ENCODE assay signal across 8 mouse cellular contexts in the genomic region with DNA sequence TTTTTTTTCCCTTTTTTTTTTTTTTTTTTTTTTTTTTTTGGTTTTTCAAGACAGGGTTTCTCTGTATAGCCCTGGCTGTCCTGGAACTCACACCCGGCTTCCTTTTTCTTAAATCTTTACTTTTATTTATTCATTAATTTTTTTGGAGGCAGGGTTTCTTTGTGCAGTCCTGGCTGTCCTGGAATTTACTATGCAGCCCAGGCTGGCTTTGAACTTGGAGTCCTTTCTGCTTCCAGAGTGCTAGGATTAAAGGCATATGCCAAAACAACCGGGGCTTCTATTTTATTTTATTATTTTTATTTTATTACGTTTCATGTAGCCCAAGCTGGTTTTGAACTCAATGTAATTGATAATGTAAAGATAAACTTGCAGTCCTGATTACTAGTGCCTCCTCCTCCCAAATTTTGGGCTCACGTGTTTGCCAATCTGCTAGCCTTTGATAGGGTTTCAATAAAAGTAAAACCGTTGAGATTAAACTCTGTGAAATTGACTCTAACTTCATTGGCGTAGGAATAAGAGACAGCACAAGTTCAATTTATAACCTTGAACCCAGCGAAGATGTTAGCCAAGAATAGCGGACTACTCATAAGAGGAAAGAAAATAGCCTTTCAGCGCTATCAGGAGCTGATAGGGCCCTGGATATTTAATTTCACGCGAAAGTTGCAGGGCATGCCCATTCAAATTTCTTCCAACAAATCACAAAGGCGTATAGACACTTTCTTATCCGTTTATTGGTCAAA. TPM values are rescaled to one million over a fixed set of nuclear protein-coding genes. Genes with fewer than 3 reads are reported as not detected.
DNase-seq lines count a peak whose midpoint lies in the region; ATAC-seq and TF ChIP-seq lines count a peak whose summit lies in the region.

No protein-coding gene starts in this region.

- H3K27ac ChIP-seq in heart, adult 2 months, result peak overlapping the region; percentile 58
- H3K27ac ChIP-seq in ES-Bruce4 (ENCODE audit: insufficient read depth, low read length), result no peak overlapping the region
- peak overlapping the region; percentile 58 for H3K27ac ChIP-seq in heart, postnatal 0 days (ENCODE audit: low read depth)
- H3K27ac ChIP-seq in liver, postnatal 0 days (ENCODE audit: low read depth), result peak overlapping the region; percentile 64

- H3K79me2 ChIP-seq in heart, adult 2 months (replicated peaks; ENCODE audit: control insufficient read depth, insufficient read depth, low read length), result peaks cover 8% of the 10 kb centered on the region

- no peak for DNase-seq in heart, adult 2 months
- DNase-seq in heart, postnatal 4 days, result no peak
- no peak for DNase-seq in heart, postnatal 0 days (ENCODE audit: low spot score)
- no peak for DNase-seq in liver, postnatal 0 days
- DNase-seq in retina, embryonic 14.5 days (ENCODE audit: low spot score), result no peak
- no peak for DNase-seq in cerebellum, adult 9-10 months
- DNase-seq in urinary bladder, postnatal 10 days (ENCODE audit: low spot score), result no peak

- no peak for ATAC-seq in heart, postnatal 0 days (ENCODE audit: insufficient read depth, low read depth)
- no peak for ATAC-seq in liver, postnatal 0 days

- intact Hi-C loops in heart, adult 2 months (cut with DNase I), result loop anchor here (5.0 kb wide), 2 partner anchors 42 to 53 kb away; partner anchors contain the start of genes Zmym1 and Zmym4

- TF ChIP-seq CTCF in heart, adult 2 months (IDR thresholded peaks at IDR 0.05), result no peak
- TF ChIP-seq CTCF in ES-Bruce4 (IDR thresholded peaks at IDR 0.05; ENCODE audit: low read depth, low read length), result no peak
- TF ChIP-seq CTCF in heart, postnatal 0 days (IDR thresholded peaks at IDR 0.05; ENCODE audit: low read depth), result no peak
- TF ChIP-seq CTCF in liver, postnatal 0 days (IDR thresholded peaks at IDR 0.05; ENCODE audit: low read depth), result no peak

- H3K9me3 ChIP-seq in ES-Bruce4 (replicated peaks; ENCODE audit: control insufficient read depth, insufficient read depth, low read length, poor library complexity, severe bottlenecking), result no peaks in the 10 kb centered on the region
- no peaks in the 10 kb centered on the region for H3K9me3 ChIP-seq in heart, postnatal 0 days (replicated peaks; ENCODE audit: control insufficient read depth, low read length)
- no peaks in the 10 kb centered on the region for H3K9me3 ChIP-seq in liver, postnatal 0 days (ENCODE audit: low read length)

- no peaks in the 10 kb centered on the region for H3K27me3 ChIP-seq in heart, adult 2 months (ENCODE audit: control insufficient read depth, insufficient read depth, low read length)
- no peaks in the 10 kb centered on the region for H3K27me3 ChIP-seq in ES-Bruce4 (ENCODE audit: control insufficient read depth, insufficient read depth, low read length, poor library complexity, severe bottlenecking)
- H3K27me3 ChIP-seq in heart, postnatal 0 days (ENCODE audit: control insufficient read depth, insufficient read depth, low read length), result no peaks in the 10 kb centered on the region
- H3K27me3 ChIP-seq in liver, postnatal 0 days (ENCODE audit: insufficient read depth, low read length), result no peaks in the 10 kb centered on the region

- WGBS in heart, adult 2 months, result 10% methylated on average over 13 of the region's 13 CpGs
- 12% methylated on average over 13 of the region's 13 CpGs for WGBS in heart, postnatal 0 days
- 10% methylated on average over 13 of the region's 13 CpGs for WGBS in liver, postnatal 0 days (ENCODE audit: insufficient replicate concordance)

- no peak for TF ChIP-seq POLR2A in heart, adult 2 months (IDR thresholded peaks at IDR 0.05; ENCODE audit: insufficient read depth, low read depth, low read length)
- no peak for TF ChIP-seq POLR2A in ES-Bruce4 (IDR thresholded peaks at IDR 0.05; ENCODE audit: insufficient read depth, low read length)

- peaks cover 27% of the 10 kb centered on the region for H3K36me3 ChIP-seq in heart, adult 2 months (ENCODE audit: control insufficient read depth, insufficient read depth, low read length)
- H3K36me3 ChIP-seq in ES-Bruce4 (ENCODE audit: control insufficient read depth, insufficient read depth, low read length, poor library complexity, severe bottlenecking), result peaks cover 34% of the 10 kb centered on the region
- H3K36me3 ChIP-seq in heart, postnatal 0 days (replicated peaks; ENCODE audit: control insufficient read depth, insufficient read depth, low read length), result peaks cover 19% of the 10 kb centered on the region
- peaks cover 27% of the 10 kb centered on the region for H3K36me3 ChIP-seq in liver, postnatal 0 days (replicated peaks; ENCODE audit: insufficient read depth, low read length)

- no peak overlapping the region for H3K9ac ChIP-seq in heart, adult 2 months (ENCODE audit: low read depth, low read length)
- peak overlapping the region; percentile 88 for H3K9ac ChIP-seq in ES-Bruce4 (ENCODE audit: low read depth, poor library complexity, severe bottlenecking)
- no peak overlapping the region for H3K9ac ChIP-seq in heart, postnatal 0 days (replicated peaks; ENCODE audit: low read depth, low read length)
- peak overlapping the region; percentile 49; the same call in 1 of the 2 replicates for H3K9ac ChIP-seq in liver, postnatal 0 days (replicated peaks)

- TF ChIP-seq EP300 in heart, adult 2 months (IDR thresholded peaks at IDR 0.05; ENCODE audit: insufficient read depth, low read depth, low read length), result no peak
- no peak for TF ChIP-seq EP300 in ES-Bruce4 (IDR thresholded peaks at IDR 0.05; ENCODE audit: insufficient read depth, low read depth, low read length)
- 0 out of 2 replicates have a peak, but pooled peaks have one; percentile 7 for TF ChIP-seq EP300 in heart, postnatal 0 days (IDR thresholded peaks at IDR 0.05; ENCODE audit: low read depth)
- TF ChIP-seq EP300 in liver, postnatal 0 days (IDR thresholded peaks at IDR 0.05; ENCODE audit: low read depth), result no peak

- H3K4me1 ChIP-seq in heart, adult 2 months (ENCODE audit: control insufficient read depth, insufficient read depth, low read length), result peaks cover 6% of the 10 kb centered on the region
- H3K4me1 ChIP-seq in ES-Bruce4 (ENCODE audit: control insufficient read depth, insufficient read depth, low read length), result no peaks in the 10 kb centered on the region
- H3K4me1 ChIP-seq in heart, postnatal 0 days (ENCODE audit: control insufficient read depth, insufficient read depth), result peaks cover 18% of the 10 kb centered on the region
- peaks cover 13% of the 10 kb centered on the region for H3K4me1 ChIP-seq in liver, postnatal 0 days (ENCODE audit: insufficient read depth)

- H3K4me3 ChIP-seq in heart, adult 2 months, result peak overlapping the region; percentile 46
- peak overlapping the region; percentile 38; the same call in 1 of the 2 replicates for H3K4me3 ChIP-seq in ES-Bruce4 (ENCODE audit: low read depth, low read length)
- peak overlapping the region; percentile 99 for H3K4me3 ChIP-seq in heart, postnatal 0 days (ENCODE audit: low read depth, low read length)
- peak overlapping the region; percentile 97 for H3K4me3 ChIP-seq in liver, postnatal 0 days (ENCODE audit: low read depth, low read length)

- peak overlapping the region; percentile 58 for H3K4me2 ChIP-seq in heart, postnatal 0 days (ENCODE audit: low read depth, low read length)
- peak overlapping the region; percentile 78 for H3K4me2 ChIP-seq in liver, postnatal 0 days (ENCODE audit: low read depth, low read length)

RNA-seq across cellular contexts. Expression of gene Sfpq, which starts 0.5 kb away (rescaled TPM):
- total RNA-seq in heart, adult 2 months (2021), result 10 to 100 TPM; 72.2 to 75.5 TPM
- polyA plus RNA-seq in heart, adult 2 months (2012; rRNA removed), result 16.7 and 32.7 TPM in 2 replicates
- total RNA-seq in heart, postnatal 4 days (2021), result 100 to 1,000 TPM; 182 to 205 TPM
- polyA plus RNA-seq in ES-Bruce4 (2011; ENCODE audit: insufficient read depth, insufficient read length, low read depth, missing spikeins), result 827 and 868 TPM in 2 replicates
- total RNA-seq in heart, postnatal 0 days (2014; rRNA removed; ENCODE audit: low replicate concordance), result 106 and 126 TPM in 2 replicates
- polyA plus RNA-seq in heart, postnatal 0 days (2015; fragmentation: Nextera tagmentation; extraction: Ambion mirVana), result 37.1 and 39.8 TPM in 2 replicates
- 26.2 and 32.2 TPM in 2 replicates for polyA plus RNA-seq in liver, postnatal 0 days (2015; fragmentation: Nextera tagmentation; extraction: Ambion mirVana)

RNA-seq across cellular contexts. Expression of gene Zmym1, which starts 40.4 kb away (rescaled TPM):
- 1 to 10 TPM; 4.1 to 5.6 TPM for total RNA-seq in heart, adult 2 months (2021)
- 2.4 and 2.7 TPM in 2 replicates for polyA plus RNA-seq in heart, adult 2 months (2012; rRNA removed)
- total RNA-seq in heart, postnatal 4 days (2021), result 1 to 10 TPM; 5.8 to 5.9 TPM
- polyA plus RNA-seq in ES-Bruce4 (2011; ENCODE audit: insufficient read depth, insufficient read length, low read depth, missing spikeins), result 46.0 and 57.4 TPM in 2 replicates
- total RNA-seq in heart, postnatal 0 days (2014; rRNA removed; ENCODE audit: low replicate concordance), result 3.2 and 6.6 TPM in 2 replicates
- 6.4 and 9.3 TPM in 2 replicates for polyA plus RNA-seq in heart, postnatal 0 days (2015; fragmentation: Nextera tagmentation; extraction: Ambion mirVana)
- 5.7 and 5.9 TPM in 2 replicates for polyA plus RNA-seq in liver, postnatal 0 days (2015; fragmentation: Nextera tagmentation; extraction: Ambion mirVana)

RNA-seq across cellular contexts. Expression of gene Zmym4, which starts 52.6 kb away (rescaled TPM):
- 10 to 100 TPM; 20.2 to 22.6 TPM for total RNA-seq in heart, adult 2 months (2021)
- polyA plus RNA-seq in heart, adult 2 months (2012; rRNA removed), result 3.5 and 7.3 TPM in 2 replicates
- 10 to 100 TPM; 36.0 to 38.1 TPM for total RNA-seq in heart, postnatal 4 days (2021)
- 66.0 and 70.9 TPM in 2 replicates for polyA plus RNA-seq in ES-Bruce4 (2011; ENCODE audit: insufficient read depth, insufficient read length, low read depth, missing spikeins)
- total RNA-seq in heart, postnatal 0 days (2014; rRNA removed; ENCODE audit: low replicate concordance), result 8.4 and 40.9 TPM in 2 replicates
- polyA plus RNA-seq in heart, postnatal 0 days (2015; fragmentation: Nextera tagmentation; extraction: Ambion mirVana), result 7.9 and 9.4 TPM in 2 replicates
- polyA plus RNA-seq in liver, postnatal 0 days (2015; fragmentation: Nextera tagmentation; extraction: Ambion mirVana), result 2.9 and 4.4 TPM in 2 replicates

RNA-seq across cellular contexts. Expression of gene Zmym6, which starts 56.6 kb away (rescaled TPM):
- 10 to 100 TPM in 1 of 2 experiments, 1 to 10 TPM in 1; 9.0 to 11.9 TPM for total RNA-seq in heart, adult 2 months (2021)
- 4.9 and 8.4 TPM in 2 replicates for polyA plus RNA-seq in heart, adult 2 months (2012; rRNA removed)
- total RNA-seq in heart, postnatal 4 days (2021), result 1 to 10 TPM; 7.1 to 7.2 TPM
- 32.6 and 33.7 TPM in 2 replicates for polyA plus RNA-seq in ES-Bruce4 (2011; ENCODE audit: insufficient read depth, insufficient read length, low read depth, missing spikeins)
- total RNA-seq in heart, postnatal 0 days (2014; rRNA removed; ENCODE audit: low replicate concordance), result 9.1 and 9.9 TPM in 2 replicates
- 7.0 and 7.8 TPM in 2 replicates for polyA plus RNA-seq in heart, postnatal 0 days (2015; fragmentation: Nextera tagmentation; extraction: Ambion mirVana)
- 2.2 TPM in 2 replicates for polyA plus RNA-seq in liver, postnatal 0 days (2015; fragmentation: Nextera tagmentation; extraction: Ambion mirVana)

Comparison
In these comparisons a context has a peak if more than half of its experiments do, and no peak if none do; other contexts are left out.
1. H3K4me3 ChIP-seq: peak in every context shown above with its lines; median percentile 99 in heart, postnatal 0 days; 97 in liver, postnatal 0 days; 46 in heart, adult 2 months; 38 in ES-Bruce4.
2. H3K9ac ChIP-seq: peak in ES-Bruce4 (single experiment) and liver, postnatal 0 days (single experiment); none in heart, adult 2 months (single experiment) and heart, postnatal 0 days (single experiment).
3. RNA of gene Sfpq, which starts 0.5 kb away (polyA plus RNA-seq): 827 to 868 TPM in ES-Bruce4; 37.1 to 39.8 TPM in heart, postnatal 0 days, 26.2 to 32.2 TPM in liver, postnatal 0 days and 16.7 to 32.7 TPM in heart, adult 2 months; every median in the first group is over 10 times any median in the second.